Mouse (Mus musculus) limb, embryonic 14.5 days (tissue): ENCODE results near the gene Olfr832. TPM values are rescaled to one million over a fixed set of nuclear protein-coding genes. Genes with fewer than 3 reads are reported as not detected.
"Not testable (repeated sequence)": the region's sequence is repeated elsewhere in the genome, so short reads cannot be mapped to it uniquely, and the experiment has no call there.

ENCODE experiments used
- ATAC-seq: fragments of 200-750 bp; cut with Nextera tagmentation; 2 replicates; pipeline ENCODE4 v1.8.0; 2017; ENCODE audit warnings: low read depth, moderate number of reproducible peaks, moderate TSS enrichment; ENCODE audit not compliant: low FRiP score
- DNase-seq: peaks from one replicate; pipeline ENCODE4 v3.0.0-alpha.2; 2015; ENCODE audit warnings: low spot score
- H3K27ac ChIP-seq: fragments of 300-500 bp; sonication (generic); replicated peaks from 2 replicates; pipeline ENCODE4 v1.5.1; 2014; ENCODE audit warnings: low read depth, mild to moderate bottlenecking, low read length, moderate library complexity, mixed read lengths
- H3K27me3 ChIP-seq: fragments of 300-500 bp; sonication (generic); 2 replicates; pipeline ENCODE4 v1.6.1; 2014; ENCODE audit warnings: low read length, mixed read lengths; ENCODE audit not compliant: control insufficient read depth, insufficient read depth
- H3K36me3 ChIP-seq: fragments of 300-500 bp; sonication (generic); 2 replicates; pipeline ENCODE4 v1.6.1; 2014; ENCODE audit warnings: mild to moderate bottlenecking, low read length, moderate library complexity, mixed read lengths; ENCODE audit not compliant: control insufficient read depth, insufficient read depth
- H3K4me1 ChIP-seq: fragments of 300-500 bp; sonication (generic); 2 replicates; pipeline ENCODE4 v1.6.1; 2014; ENCODE audit warnings: antibody characterized with exemption, low read length, mixed read lengths; ENCODE audit not compliant: control insufficient read depth, insufficient read depth
- H3K4me2 ChIP-seq: fragments of 300-500 bp; sonication (generic); replicated peaks from 2 replicates; pipeline ENCODE4 v1.6.1; 2014; ENCODE audit warnings: low read depth, mild to moderate bottlenecking, low read length, moderate library complexity; ENCODE audit not compliant: severe bottlenecking
- H3K4me3 ChIP-seq: fragments of 300-500 bp; sonication (generic); replicated peaks from 2 replicates; pipeline ENCODE4 v1.5.1; 2014; ENCODE audit warnings: low read length
- H3K9ac ChIP-seq: fragments of 300-500 bp; sonication (generic); 2 replicates; pipeline ENCODE4 v1.6.1; 2014; ENCODE audit warnings: mild to moderate bottlenecking, low read depth, low read length, moderate library complexity; ENCODE audit not compliant: severe bottlenecking
- H3K9me3 ChIP-seq: fragments of 300-500 bp; sonication (generic); 2 replicates; pipeline ENCODE4 v1.6.1; 2016; ENCODE audit warnings: low read length; ENCODE audit not compliant: control insufficient read depth
- POLR2A ChIP-seq: fragments of 200-500 bp; IDR thresholded peaks from 2 replicates; pipeline ENCODE4 v1.8.0; 2012; ENCODE audit warnings: inconsistent platforms, mild to moderate bottlenecking, moderate library complexity, borderline replicate concordance; ENCODE audit not compliant: insufficient read depth, insufficient read length; ENCODE audit errors: extremely low read depth
- WGBS: fragments of 180-500 bp; shearing (Covaris S2); extraction: QIAGEN DNeasy Blood & Tissue Kit; methylation state at CpG from one replicate; pipeline ENCODE4 v1.1.7; 2014; 5-methylcytosine and 5-hydroxymethylcytosine counted together
- polyA plus RNA-seq, 2 experiments: library from polyadenylated mRNA; depleted of rRNA in 1 of 2; stranded (reverse) in 1 of 2; unstranded in 1 of 2; fragments of >200 nt; fragmentation: Nextera tagmentation in 1 of 2; extraction: Ambion mirVana in 1 of 2; gene quantifications; 2 replicates each; pipeline versions ENCODE4 v1.2.1 to v1.2.3; 2012 to 2014

The Olfr832 gene
- polyA plus RNA-seq (2012; rRNA removed) (not detected in 2 replicates), polyA plus RNA-seq (2014; fragmentation: Nextera tagmentation; extraction: Ambion mirVana) (not detected in 2 replicates)

DNA sequence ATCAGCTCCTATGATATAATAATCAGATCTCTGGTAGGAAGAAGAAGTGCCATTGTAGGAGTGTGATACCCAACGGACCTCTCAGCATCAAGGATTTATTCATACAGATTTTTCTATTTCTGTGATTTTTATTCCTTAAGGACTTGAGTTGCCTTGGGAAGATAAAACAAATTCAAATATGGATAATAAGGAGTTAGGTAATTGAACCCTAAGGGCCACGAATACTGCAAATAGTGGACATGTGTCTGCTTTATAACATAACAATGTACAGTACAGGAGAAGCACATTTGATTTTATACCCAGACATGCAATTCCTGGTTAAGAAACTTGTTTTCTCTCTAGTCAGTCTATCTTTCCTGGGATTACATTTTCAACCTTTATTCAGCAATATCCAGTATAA is at the start of gene Olfr832:
Olfr832 (plus strand) TSS at position 301 of the 400 bp plus-strand sequence.
- H3K4me3 ChIP-seq, H3K4me1 ChIP-seq, H3K27ac ChIP-seq, H3K9me3 ChIP-seq, H3K9ac ChIP-seq, DNase-seq, ATAC-seq, H3K27me3 ChIP-seq, H3K4me2 ChIP-seq, H3K36me3 ChIP-seq: not testable (repeated sequence)
- 88% methylated on average over 2 of the region's 2 CpGs for WGBS

DNA sequence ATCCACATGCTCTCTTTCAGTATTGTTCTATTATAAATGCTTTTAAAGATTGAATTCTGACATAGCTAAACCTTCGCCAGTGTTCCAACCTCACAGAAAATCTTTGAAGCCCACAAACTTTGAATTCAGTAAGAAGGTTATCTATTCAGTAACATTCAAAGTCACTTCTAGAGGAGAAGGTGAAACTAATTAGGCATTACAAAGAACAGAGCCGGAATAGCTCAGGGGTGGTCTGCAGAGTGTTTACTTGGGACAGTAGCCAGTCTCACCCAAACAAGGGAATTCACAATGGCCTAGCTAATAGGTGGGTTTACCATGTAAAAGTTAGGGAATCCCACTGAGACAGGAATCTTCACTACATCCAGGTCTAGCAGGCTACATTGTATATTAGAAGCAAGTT is 29.2 kb upstream of the Olfr832 start:
- not testable (repeated sequence) for H3K27ac ChIP-seq, H3K4me2 ChIP-seq, DNase-seq, H3K36me3 ChIP-seq, H3K4me1 ChIP-seq, H3K27me3 ChIP-seq, ATAC-seq, H3K9ac ChIP-seq, H3K9me3 ChIP-seq, H3K4me3 ChIP-seq
- WGBS: 77% methylated on average over 2 of the region's 2 CpGs

DNA sequence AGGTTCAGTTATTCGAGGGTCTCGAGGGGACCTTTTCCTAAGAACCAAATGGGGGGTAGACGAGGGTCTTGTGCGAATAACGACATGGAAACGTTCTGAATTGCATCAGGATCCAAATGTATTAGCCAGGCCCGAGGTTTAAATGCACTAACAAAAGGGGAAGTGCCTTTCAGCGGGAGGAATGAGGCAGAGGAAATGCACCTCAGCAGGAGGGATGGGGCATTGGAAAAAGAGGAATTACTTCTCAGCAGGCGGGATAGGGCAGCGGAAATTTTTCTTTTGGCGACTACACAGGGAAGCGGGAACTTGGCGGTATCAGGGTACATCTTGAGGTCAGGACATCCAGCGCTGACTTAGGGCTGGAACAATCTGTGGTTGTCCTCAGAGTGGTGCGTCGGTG is 9.0 kb upstream of the Olfr832 start:
- not testable (repeated sequence) for H3K27me3 ChIP-seq, DNase-seq, H3K9ac ChIP-seq, H3K27ac ChIP-seq, H3K9me3 ChIP-seq, H3K4me2 ChIP-seq, H3K4me3 ChIP-seq, H3K36me3 ChIP-seq, ATAC-seq, H3K4me1 ChIP-seq
- 83% methylated on average over 11 of the region's 16 CpGs for WGBS

- Histone ChIP-seq H3K9me3 (no peaks in the 10 kb centered on the region), H3K9ac (no peak overlapping the region), H3K4me2 (no peak overlapping the region), H3K27ac (no peak overlapping the region), H3K27me3 (no peaks in the 10 kb centered on the region), H3K4me3 (no peak overlapping the region), H3K36me3 (no peaks in the 10 kb centered on the region), H3K4me1 (no peaks in the 10 kb centered on the region)
- TF ChIP-seq POLR2A: no peak
- no peak for DNase-seq
- ATAC-seq: no peak
Observed at GRCm38 (mm10) chr9:18962021-18962420, 25.1 kb downstream of the Olfr832 start.

- no peak within 1 kb of the TSS for H3K9ac ChIP-seq
- 78% methylated on average over 3 of the region's 3 CpGs for WGBS
- no peak within 1 kb of the TSS for H3K27ac ChIP-seq
- no peaks in the 10 kb centered on the region; the same call in 1 of the 2 replicates for H3K9me3 ChIP-seq
- H3K36me3 ChIP-seq: no peaks in the 10 kb centered on the region
- no peak for DNase-seq
- TF ChIP-seq POLR2A: no peak
- H3K4me1 ChIP-seq: no peaks in the 10 kb centered on the region
- no peak for ATAC-seq
- H3K4me3 ChIP-seq: no peak within 1 kb of the TSS
- H3K27me3 ChIP-seq: no peaks in the 10 kb centered on the region
- no peak within 1 kb of the TSS for H3K4me2 ChIP-seq
Observed at GRCm38 (mm10) chr9:18987690-18988089, 50.8 kb downstream of the Olfr832 start, which contains the start of gene Olfr834. Gene Olfr834, plus strand, starts transcription at chr9:18987990.

Other genes starting within 250 kb of the Olfr832 start
- gene Olfr24, start 173.1 kb upstream of the Olfr832 start, polyA plus RNA-seq (2012; rRNA removed): not detected in 2 replicates
- gene Olfr24, start 173.1 kb upstream of the Olfr832 start, polyA plus RNA-seq (2014; fragmentation: Nextera tagmentation; extraction: Ambion mirVana): not detected in 2 replicates
- gene Olfr828, start 117.6 kb upstream of the Olfr832 start, polyA plus RNA-seq (2012; rRNA removed): not detected in 2 replicates
- gene Olfr828, start 117.6 kb upstream of the Olfr832 start, polyA plus RNA-seq (2014; fragmentation: Nextera tagmentation; extraction: Ambion mirVana): not detected in 2 replicates
- not detected in 2 replicates for gene Olfr829, start 82.2 kb upstream of the Olfr832 start, polyA plus RNA-seq (2012; rRNA removed)
- not detected in 2 replicates for gene Olfr829, start 82.2 kb upstream of the Olfr832 start, polyA plus RNA-seq (2014; fragmentation: Nextera tagmentation; extraction: Ambion mirVana)
- not detected in 2 replicates for gene Olfr830, start 62.4 kb upstream of the Olfr832 start, polyA plus RNA-seq (2012; rRNA removed)
- gene Olfr830, start 62.4 kb upstream of the Olfr832 start, polyA plus RNA-seq (2014; fragmentation: Nextera tagmentation; extraction: Ambion mirVana): not detected in 2 replicates
- not detected in 2 replicates for gene Olfr834, start 50.9 kb downstream of the Olfr832 start, polyA plus RNA-seq (2012; rRNA removed)
- not detected in 2 replicates for gene Olfr834, start 50.9 kb downstream of the Olfr832 start, polyA plus RNA-seq (2014; fragmentation: Nextera tagmentation; extraction: Ambion mirVana)
- gene Olfr835, start 95.6 kb downstream of the Olfr832 start, polyA plus RNA-seq (2012; rRNA removed): not detected in 2 replicates
- not detected in 2 replicates for gene Olfr835, start 95.6 kb downstream of the Olfr832 start, polyA plus RNA-seq (2014; fragmentation: Nextera tagmentation; extraction: Ambion mirVana)
- not detected in 2 replicates for gene Olfr836, start 183.3 kb downstream of the Olfr832 start, polyA plus RNA-seq (2012; rRNA removed)
- not detected in 2 replicates for gene Olfr836, start 183.3 kb downstream of the Olfr832 start, polyA plus RNA-seq (2014; fragmentation: Nextera tagmentation; extraction: Ambion mirVana)
- not detected in 2 replicates for gene Olfr837, start 199.2 kb downstream of the Olfr832 start, polyA plus RNA-seq (2012; rRNA removed)
- gene Olfr837, start 199.2 kb downstream of the Olfr832 start, polyA plus RNA-seq (2014; fragmentation: Nextera tagmentation; extraction: Ambion mirVana): not detected in 2 replicates
- gene Olfr839-ps1, start 240.2 kb downstream of the Olfr832 start, polyA plus RNA-seq (2012; rRNA removed): not detected in 2 replicates
- gene Olfr839-ps1, start 240.2 kb downstream of the Olfr832 start, polyA plus RNA-seq (2014; fragmentation: Nextera tagmentation; extraction: Ambion mirVana): not detected in 2 replicates